Mouse (Mus musculus): Measurements from ENCODE around the gene Tat.

GRCm38 (mm10) chr8:110036156-110036555, 45.9 kb downstream of the Tat start:
- TF ChIP-seq CTCF (IDR thresholded peaks at IDR 0.05; ENCODE audit: control insufficient read depth, insufficient read depth, insufficient read length) (no peak), MYOD1 (IDR thresholded peaks at IDR 0.05; ENCODE audit: control insufficient read depth, insufficient read length, low read depth) (no peak), MAX (IDR thresholded peaks at IDR 0.05) (no peak), USF1 (IDR thresholded peaks at IDR 0.05; ENCODE audit: low read depth) (no peak), CEBPB (IDR thresholded peaks at IDR 0.05; ENCODE audit: low read depth) (no peak), MYOG (IDR thresholded peaks at IDR 0.05; ENCODE audit: control insufficient read depth, extremely low read depth, insufficient read length) (no peak)
